ENCODE assay signal across 9 mouse cellular contexts in the genomic region with DNA sequence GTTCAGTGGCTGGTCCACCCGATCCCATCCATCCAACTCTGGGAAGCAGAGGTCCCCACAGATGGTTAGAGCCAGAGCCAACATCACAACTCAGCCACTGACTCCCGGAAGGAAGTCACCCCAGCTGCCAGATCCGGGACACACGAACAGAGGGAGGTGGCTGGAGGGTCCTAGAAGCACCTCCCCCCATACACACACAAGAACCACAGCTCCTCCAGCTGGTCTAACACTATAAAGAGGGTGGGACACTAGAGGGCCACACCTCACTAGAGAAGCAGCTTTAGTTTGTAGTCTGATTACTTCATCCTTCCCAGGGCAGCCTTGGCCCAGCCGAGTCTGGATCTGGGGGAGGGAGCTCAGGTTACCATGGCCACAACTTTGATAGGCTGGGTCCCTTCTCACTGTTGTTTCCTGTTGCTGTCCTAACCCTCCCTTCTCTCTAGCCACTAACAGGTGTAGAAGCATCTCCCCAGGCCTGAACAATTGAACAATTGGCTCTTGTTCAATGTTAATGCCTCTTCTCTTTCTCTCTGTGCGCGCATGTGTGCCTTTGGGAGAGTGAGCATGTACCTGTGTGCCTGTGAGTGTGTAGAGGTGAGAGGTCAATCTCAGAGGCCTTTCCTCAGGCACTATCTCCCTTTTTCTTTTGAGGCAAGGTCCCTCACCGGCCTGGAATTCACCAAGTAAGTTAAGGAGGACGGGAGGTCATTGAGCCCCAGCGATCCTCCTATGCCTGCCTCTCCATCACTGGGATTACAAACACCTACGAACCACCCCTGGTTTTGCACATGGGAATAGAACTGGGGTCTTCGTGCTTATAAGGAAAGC.
A peak's percentile ranks its signal among the peaks of the same experiment; 100 is the strongest.
DNase-seq lines count a peak whose midpoint lies in the region; ATAC-seq and TF ChIP-seq lines count a peak whose summit lies in the region.
"Had no signal": no experiment of that assay in that cellular context is flagged by ENCODE, and none has a peak within 500 bp of the region (broad histone marks: within the 10 kb centered on the region; RNA-seq: fewer than 3 reads in every experiment).

No protein-coding gene starts in this region.

- no peak overlapping the region for H3K4me3 ChIP-seq in hindbrain, embryonic 10.5 days
- H3K4me3 ChIP-seq in hindbrain, embryonic 14.5 days (replicated peaks; ENCODE audit: low read length): no peak overlapping the region
- H3K4me3 ChIP-seq in kidney, adult 2 months (ENCODE audit: insufficient read depth, low read depth, low read length): no peak overlapping the region
- H3K4me3 ChIP-seq: erythroblast, embryonic 14.5 days had no signal

- DNase-seq in hindbrain, embryonic 10.5 days (ENCODE audit: low spot score): peak; percentile 18
- DNase-seq in hindbrain, embryonic 14.5 days (ENCODE audit: low spot score): no peak
- peak; percentile 23 for DNase-seq in forelimb bud, embryonic 11.5 days (ENCODE audit: low read depth, low spot score)
- DNase-seq in kidney, adult 2 months: peak; percentile 92
- peak; percentile 87 for DNase-seq in lung, postnatal 36 days
- no peak for DNase-seq in spleen, postnatal 36 days (ENCODE audit: low spot score in 2 of 2)
- DNase-seq in cerebellum, postnatal 4 days (ENCODE audit: low spot score in 2 of 2): no peak
- DNase-seq in layer of hippocampus, postnatal 25 days (ENCODE audit: extremely low spot score in 1 of 2, low spot score in 1 of 2): no peak

- no peak overlapping the region for H3K9ac ChIP-seq in hindbrain, embryonic 14.5 days

- peaks cover 11% of the 10 kb centered on the region; the same call in 1 of the 2 replicates for H3K27me3 ChIP-seq in hindbrain, embryonic 10.5 days (ENCODE audit: insufficient read depth, poor library complexity, severe bottlenecking)
- no peaks in the 10 kb centered on the region for H3K27me3 ChIP-seq in hindbrain, embryonic 14.5 days (ENCODE audit: control insufficient read depth, insufficient read depth, low read length)
- no peaks in the 10 kb centered on the region for H3K27me3 ChIP-seq in kidney, adult 2 months (replicated peaks; ENCODE audit: control insufficient read depth, insufficient read depth, low read length)

- WGBS in hindbrain, embryonic 10.5 days: 68% methylated on average over 12 of the region's 12 CpGs
- WGBS in hindbrain, embryonic 14.5 days: 71% methylated on average over 12 of the region's 12 CpGs
- 43% methylated on average over 12 of the region's 12 CpGs for WGBS in kidney, adult 2 months

- H3K4me2 ChIP-seq in hindbrain, embryonic 14.5 days (replicated peaks): no peak overlapping the region

- TF ChIP-seq POLR2A in kidney, adult 2 months (IDR thresholded peaks at IDR 0.05; ENCODE audit: low read depth, low read length): no peak

- H3K4me1 ChIP-seq in hindbrain, embryonic 10.5 days (replicated peaks): peaks cover 77% of the 10 kb centered on the region
- peaks cover 36% of the 10 kb centered on the region for H3K4me1 ChIP-seq in hindbrain, embryonic 14.5 days (replicated peaks; ENCODE audit: control insufficient read depth, insufficient read depth, low read length)
- peaks cover 51% of the 10 kb centered on the region for H3K4me1 ChIP-seq in kidney, adult 2 months (ENCODE audit: control insufficient read depth, insufficient read depth, low read length)

- peak overlapping the region; percentile 29; the same call in 1 of the 2 replicates for H3K27ac ChIP-seq in hindbrain, embryonic 10.5 days
- no peak overlapping the region for H3K27ac ChIP-seq in hindbrain, embryonic 14.5 days
- peak overlapping the region; percentile 8; the same call in 1 of the 2 replicates for H3K27ac ChIP-seq in kidney, adult 2 months (ENCODE audit: insufficient read depth, low read depth, low read length)

- H3K36me3 ChIP-seq in hindbrain, embryonic 10.5 days: peaks cover 5% of the 10 kb centered on the region
- no peaks in the 10 kb centered on the region for H3K36me3 ChIP-seq in hindbrain, embryonic 14.5 days (replicated peaks; ENCODE audit: control insufficient read depth, insufficient read depth)
- peaks cover 12% of the 10 kb centered on the region; the same call in 1 of the 2 replicates for H3K36me3 ChIP-seq in kidney, adult 2 months (ENCODE audit: control insufficient read depth, insufficient read depth, low read length)

- no peaks in the 10 kb centered on the region for H3K9me3 ChIP-seq in hindbrain, embryonic 10.5 days
- H3K9me3 ChIP-seq in hindbrain, embryonic 14.5 days (ENCODE audit: control insufficient read depth, low read length): no peaks in the 10 kb centered on the region

- no peak for ATAC-seq in hindbrain, embryonic 14.5 days (ENCODE audit: low FRiP score)

- TF ChIP-seq CTCF in kidney, adult 2 months (conservative IDR thresholded peaks at IDR 0.05; ENCODE audit: insufficient read depth, insufficient read length, low read depth, low read length): no peak; the same call in 1 of the 2 replicates

Comparison
In these comparisons a context has a peak if more than half of its experiments do, and no peak if none do; other contexts are left out.
1. DNase-seq: peak in hindbrain, embryonic 10.5 days (single experiment), forelimb bud, embryonic 11.5 days (single experiment), kidney, adult 2 months (single experiment) and lung, postnatal 36 days (single experiment); none in hindbrain, embryonic 14.5 days (single experiment), spleen, postnatal 36 days (0 of 2), cerebellum, postnatal 4 days (0 of 2) and layer of hippocampus, postnatal 25 days (0 of 2).